Mouse (Mus musculus): Measurements from ENCODE around the gene Otp.

The Otp gene

DNA sequence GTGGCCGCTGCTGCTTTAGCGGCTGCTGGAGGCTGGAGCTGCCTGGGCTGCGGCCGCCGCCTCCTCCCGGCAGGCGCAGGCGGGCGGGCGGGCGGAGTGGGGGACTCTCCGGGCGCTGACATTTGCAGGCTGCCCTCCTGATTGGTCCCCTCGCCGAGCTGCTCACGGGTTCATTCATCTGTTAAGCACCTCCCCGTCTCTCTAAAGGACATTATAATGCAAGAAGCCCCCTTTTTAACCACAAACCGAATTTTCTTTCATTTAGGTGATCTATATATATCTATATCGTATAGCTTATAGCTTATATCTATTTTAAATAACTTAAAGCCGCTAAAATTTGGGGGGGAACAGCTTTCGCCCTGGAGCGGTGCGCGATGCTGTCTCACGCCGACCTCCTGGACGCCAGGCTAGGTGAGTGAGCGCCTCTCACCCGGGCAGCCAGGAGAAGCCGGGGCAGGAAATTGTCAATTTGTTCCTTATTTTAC, at the start of gene Otp:
Gene Otp, plus strand, starts transcription at position 207 of the 485 bp plus-strand sequence.
- DNase-seq (ENCODE audit: low read depth): no peak

DNA sequence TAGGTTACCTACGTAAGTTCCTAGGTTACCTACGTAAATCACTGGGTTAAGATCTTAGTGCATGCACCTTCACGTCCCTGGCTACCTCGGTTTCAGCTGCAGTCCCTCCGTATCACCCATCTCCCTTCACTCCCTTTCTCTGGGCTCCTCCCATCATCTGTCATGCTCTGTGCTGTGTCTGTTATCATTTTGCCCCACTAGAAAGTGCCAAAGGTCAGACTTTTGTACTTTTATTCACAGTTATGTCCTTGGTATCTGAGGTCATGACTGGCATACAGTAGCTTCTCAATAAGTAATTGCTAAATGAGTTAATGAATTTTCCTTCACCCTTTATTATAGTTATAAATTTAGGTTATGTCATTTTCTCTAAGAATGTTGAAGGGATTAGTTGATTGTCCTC, 49.0 kb upstream of the Otp start:
- no peak for DNase-seq (ENCODE audit: low read depth)

DNA sequence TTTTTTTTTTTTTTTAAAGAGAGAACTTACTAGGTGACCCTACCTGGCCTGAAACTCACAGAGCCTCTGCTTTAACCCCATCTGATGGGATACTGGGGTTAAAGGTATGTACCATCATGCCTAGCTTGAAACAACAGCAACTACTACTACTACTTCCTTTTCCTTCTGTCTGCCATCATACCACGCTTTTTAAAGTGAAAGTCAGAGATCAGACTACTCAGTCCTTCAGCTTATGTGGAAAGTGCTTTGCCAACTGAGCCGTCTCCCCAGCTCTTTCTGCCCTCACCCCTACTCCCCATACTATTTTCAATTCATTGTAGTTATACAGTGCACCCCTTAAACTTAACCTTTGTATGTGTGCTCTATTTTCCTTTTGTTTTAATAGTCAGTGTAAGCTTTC, 48.4 kb upstream of the Otp start:
- peak; percentile 17 for DNase-seq (ENCODE audit: low read depth)

DNA sequence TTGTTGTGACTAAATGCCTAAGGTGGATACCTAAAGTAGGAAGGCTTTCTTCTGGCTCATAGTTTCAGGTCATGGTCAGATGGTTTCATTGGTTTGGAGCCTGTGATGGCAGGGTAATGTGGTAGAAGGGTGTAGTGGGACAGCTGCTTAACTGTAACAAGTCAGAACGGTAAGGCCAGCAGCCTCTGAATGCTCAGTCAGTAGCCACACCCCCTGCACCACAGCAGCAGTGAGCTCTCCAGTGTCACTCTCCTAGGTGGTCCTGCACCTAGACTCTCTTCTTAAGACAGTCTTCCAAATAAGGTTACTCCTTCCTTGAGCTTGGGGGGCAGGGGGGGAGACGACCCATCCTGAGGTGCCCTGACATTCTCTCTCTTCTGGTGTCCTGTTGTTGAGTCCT, 47.6 kb upstream of the Otp start:
- no peak for DNase-seq (ENCODE audit: low read depth)

DNA sequence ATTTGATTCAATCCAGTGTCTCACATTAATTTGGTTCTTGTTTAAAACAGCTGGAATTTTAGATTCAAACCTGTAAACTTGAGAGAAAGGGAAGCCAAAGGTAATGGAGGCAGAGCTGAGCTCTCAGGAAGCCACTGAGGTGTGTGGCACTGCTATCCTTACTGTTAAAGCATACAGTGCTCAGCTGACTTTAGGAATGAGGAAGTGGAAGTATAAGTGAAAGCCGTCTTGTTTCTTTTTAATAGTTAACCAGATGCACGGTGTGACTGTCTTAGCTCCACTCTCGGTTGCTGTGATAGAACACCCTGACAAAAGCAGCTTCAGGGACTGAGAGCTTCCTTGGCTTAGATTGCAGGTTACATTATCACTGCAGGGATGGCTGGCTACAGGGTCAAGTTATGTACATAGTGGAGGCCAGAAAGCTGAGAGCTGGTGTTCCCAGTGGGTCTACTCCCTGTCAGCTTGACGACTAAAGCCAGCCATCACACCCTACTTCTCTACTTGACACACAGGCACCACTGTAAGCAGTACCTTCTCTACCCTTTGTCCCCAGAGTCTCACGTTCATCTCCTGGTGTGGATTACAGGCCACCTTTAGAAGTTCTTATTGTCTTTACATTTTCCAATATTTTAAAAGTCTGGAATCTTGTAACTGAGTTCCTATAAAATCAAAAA, 37.2 kb upstream of the Otp start:
- no peak for DNase-seq (ENCODE audit: low read depth)

DNA sequence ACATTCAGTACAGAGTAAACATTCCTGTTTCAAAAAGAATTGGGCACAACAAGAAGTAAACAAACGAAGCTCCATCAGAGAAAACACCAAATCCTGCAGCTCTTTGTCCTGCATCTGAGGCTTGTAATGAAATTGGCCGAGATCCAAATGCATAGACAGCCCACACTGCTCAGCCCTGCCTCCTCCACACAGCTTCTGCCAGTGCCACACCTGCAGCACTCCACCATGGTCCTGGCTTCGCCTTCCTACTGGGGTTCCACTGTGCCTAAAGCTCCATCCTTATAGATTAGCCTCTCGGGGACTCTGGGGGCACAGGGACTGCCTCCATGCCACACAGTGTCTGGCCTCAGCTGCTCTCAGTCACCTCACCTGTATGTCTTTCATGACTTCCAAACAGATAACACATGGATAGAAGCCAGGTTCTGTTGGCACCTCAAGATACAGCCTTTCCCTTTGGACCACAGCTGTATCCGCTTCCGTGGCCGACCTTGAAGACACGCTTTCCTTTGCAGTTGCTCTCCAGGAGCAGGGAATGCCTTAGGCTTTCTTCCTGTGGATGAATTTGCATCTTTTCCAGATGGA, 36.6 kb upstream of the Otp start:
- no peak for DNase-seq (ENCODE audit: low read depth)

DNA sequence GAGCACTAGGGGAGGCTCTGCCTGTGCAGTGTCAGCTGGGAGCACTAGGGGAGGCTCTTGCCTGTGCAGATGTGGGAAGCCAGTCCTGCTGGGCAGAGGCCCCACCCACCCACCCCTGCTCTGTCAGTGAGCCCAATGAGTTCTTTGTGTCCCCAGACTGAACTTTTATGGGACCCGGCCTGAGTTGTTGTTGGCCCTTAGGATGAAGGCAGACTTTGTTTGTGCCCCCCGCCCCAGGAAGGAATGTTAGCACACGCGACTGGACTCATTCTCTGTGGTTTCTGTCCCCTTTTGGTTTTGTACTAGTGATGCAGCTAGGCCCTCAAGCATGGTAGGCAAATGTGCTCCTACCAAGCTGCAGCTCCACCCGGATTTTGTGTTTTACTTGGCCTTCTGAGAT, 32.2 kb upstream of the Otp start:
- DNase-seq (ENCODE audit: low read depth): no peak

DNA sequence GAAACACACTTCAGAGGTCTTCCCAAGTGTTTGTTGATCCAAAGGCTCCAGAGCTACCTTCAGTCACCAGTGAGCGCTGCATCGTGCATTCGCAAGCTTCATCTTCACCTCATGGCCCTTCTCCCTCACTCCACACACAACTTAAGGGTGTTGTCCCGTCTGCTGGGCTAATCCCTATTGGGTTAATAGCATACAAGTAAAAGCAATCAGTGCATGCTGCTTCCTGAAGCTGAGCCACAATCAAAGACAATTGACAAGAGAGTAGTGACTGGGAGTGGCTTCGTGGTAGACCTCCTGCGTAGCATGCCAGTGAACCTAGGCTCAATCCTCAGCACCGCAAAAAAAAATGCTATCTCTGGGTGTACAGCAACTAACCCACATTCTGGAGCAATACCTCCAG, 27.5 kb upstream of the Otp start:
- no peak for DNase-seq (ENCODE audit: low read depth)

DNA sequence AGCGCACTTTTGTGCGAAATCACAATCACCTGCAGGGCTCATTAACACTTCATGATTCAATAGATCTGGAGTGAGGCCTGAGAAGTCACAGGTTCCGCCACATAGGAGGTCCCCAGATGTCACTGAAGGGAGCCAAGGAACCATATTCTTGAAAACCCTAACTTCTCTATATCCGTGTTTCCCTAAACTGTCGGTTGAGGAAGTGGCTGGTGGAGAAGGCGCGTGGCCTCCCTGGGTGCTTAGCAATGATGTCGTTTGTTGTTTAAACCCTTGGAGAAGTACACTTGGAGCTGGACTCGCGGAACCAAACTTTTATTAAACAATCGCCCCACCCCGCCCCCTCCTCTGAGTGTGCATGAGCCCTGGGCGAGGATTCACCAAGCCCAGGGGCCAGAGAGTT, 26.1 kb upstream of the Otp start:
- no peak for DNase-seq (ENCODE audit: low read depth)

DNA sequence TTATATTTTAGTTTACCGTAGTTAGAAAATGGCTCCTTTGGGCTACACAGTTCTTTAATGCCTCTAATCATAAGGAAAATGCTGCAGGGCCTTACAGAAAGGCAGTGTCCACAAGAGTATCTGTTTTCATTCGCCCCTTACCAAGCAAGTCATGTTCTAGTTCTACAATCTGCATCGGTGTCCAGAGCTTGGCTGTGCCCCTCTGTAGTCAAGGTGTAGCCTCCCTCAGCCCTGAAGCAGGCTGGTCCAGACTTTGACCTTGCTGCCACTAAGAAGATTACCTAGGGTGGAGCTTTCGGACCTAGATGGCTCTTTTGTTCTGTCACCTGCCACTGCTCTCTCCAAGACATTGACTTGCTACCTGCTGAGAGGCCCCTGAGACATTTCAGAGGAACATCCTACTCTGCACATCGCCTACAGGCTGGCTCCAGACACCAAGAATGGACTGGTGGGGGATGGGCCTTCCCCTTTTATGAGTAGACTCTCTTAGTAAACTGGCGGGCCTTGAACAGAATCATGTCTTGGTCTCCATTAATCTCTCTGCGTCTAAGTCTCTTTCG, 17.3 kb upstream of the Otp start:
- DNase-seq (ENCODE audit: low read depth): no peak

DNA sequence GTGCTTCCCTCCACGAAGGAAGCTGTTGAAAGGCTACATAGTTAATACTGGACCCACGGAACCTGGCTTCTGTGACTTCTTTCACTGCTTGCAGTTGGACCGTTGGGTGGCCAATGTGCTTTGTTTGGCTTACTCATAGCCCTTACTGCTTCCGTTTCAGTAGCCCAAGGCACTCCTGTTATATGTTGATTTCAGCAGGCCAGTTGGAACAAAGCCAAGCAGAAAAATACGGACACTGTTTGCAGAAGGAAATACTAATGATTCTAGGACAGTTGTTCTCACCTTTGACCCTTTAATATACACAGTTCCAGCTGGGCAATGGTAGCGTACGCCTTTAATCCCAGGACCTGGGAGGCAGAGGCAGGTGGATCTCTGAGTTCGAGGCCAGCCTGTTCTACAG, 16.1 kb upstream of the Otp start:
- no peak for DNase-seq (ENCODE audit: low read depth)

DNA sequence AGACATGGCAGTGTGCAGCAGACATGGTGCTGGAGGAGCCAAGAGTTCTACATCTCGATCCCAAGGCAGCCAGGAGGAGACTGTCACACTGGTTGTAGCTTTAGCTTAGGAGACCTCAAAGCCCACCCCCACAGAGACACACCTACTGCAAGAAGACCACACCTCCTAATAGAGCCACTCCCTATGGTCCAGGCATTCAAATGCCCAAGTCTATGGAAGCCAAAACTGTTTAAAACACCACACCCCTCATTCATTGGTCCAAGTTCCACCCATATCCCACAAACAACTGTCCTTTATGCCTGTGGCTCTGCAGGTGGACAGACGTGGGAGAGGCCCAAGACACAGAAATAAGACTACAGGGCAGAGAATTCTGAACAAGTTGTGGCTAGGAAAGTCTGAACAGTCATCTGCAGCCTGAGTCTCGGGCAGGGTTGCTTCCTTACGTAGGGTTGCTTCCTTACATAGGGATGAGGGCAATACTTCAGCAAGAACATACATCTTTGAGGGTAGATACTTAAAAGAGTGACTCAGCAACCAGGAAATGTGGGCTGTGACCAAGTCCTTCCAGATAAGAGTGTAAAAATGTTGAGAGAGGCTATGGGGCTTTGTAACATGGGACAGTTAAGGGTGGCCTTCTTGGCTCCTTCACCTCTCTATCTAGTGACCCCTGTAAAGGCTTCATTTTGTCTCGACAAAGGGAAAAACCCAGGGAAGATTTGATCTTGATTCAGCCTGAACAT, 12.7 kb upstream of the Otp start:
- DNase-seq (ENCODE audit: low read depth): no peak

DNA sequence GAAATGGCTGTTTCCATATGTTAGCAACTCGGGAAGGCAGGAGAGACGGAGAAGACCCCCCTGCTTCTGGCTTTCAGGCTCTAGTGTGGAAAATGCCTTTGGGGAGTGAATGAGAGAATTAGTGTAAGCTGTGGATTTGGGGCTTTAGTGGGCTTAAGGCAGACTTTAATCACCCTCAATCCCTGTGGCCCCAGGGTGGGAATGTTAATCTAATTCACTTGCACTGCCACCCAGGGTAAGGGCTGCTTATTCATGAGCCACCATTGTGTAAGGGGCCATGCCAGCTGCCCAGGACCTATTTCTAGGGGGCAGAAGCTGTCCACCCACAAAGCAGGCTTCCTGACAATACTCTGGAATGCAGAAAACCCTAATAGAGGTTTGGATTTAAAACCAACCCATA, 8.5 kb upstream of the Otp start:
- no peak for DNase-seq (ENCODE audit: low read depth)

DNA sequence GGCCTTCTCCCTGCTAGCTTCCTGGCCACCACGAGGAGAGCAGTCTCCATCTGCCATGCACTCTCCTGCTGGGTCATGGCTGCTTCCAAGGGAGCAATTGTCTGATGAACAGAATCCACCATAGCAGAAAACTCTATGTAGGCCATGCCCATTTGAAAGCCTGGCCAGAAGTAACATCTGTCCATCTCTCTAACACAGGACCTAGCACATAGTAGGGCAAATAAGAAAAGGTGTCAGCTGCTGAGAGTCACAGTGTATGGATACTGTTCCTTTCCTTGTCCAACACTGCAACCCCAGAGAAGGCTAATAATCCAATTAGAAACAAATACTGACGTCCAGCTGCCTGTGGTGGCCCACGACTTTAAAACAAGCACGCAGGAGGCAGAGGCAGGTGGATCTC, 7.6 kb upstream of the Otp start:
- no peak for DNase-seq (ENCODE audit: low read depth)

DNA sequence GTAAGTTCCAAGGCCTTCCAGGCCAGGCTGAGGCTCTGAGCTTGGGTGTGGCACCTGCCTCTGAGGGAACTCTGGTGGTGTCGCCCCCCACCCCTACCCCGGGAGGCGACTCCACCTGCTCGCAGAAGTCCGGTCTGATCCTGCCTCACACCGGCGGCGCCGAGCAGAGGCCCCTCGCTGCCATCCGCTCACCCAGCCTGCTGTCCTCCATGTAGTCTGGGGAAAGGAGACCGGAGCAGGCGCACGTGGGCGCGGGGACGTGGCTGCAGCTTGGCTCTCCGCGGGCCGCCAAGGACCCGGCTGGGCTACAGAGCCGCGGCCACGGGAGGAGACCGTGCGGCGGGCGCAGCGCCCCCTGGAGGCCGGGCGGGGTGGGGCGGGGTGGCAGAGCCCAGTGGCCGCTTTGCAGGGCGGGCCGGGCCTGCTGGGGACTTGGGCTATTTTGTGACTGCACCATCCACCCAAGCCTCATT, 6.9 kb upstream of the Otp start:
- peak; percentile 59 for DNase-seq (ENCODE audit: low read depth)

DNA sequence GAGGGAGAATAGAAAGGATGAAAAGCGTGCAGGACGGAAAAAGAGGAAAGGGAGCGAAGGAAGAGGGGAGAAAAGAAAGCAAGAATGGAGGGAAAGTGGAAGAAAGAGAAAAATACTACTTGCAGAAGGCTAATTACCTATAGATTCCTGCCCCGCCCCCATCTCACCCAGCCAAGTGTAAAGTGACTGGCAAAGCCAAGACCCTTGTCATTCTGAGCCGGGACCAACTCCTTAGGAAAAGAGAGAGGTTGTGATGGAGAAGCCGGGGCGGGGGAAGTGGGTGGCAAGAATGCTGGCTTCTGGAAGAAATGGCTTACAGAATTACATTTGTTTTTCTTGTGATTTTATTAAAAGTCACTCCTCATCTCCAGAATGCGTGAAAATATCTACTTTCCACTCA, 5.9 kb upstream of the Otp start:
- DNase-seq (ENCODE audit: low read depth): no peak

DNA sequence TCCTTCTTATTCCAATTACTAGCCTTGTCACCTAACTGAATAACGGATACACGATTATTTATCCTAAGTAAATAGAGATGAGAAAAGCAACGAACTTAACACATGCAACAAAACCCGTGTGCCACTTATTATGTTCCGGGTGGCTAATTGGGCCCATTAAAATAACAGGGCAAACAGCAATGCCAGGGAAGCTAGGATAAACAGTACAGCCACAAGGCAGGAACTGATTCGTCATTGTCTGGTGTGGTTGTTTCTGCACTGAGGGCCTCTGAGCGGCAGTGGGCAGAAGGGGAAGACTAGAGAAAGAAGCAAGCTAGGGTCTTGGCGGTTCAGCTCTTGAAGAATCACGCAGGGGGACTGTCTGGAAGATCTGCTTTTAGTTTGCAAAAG, 5.3 kb upstream of the Otp start:
- peak; percentile 6 for DNase-seq (ENCODE audit: low read depth)

DNA sequence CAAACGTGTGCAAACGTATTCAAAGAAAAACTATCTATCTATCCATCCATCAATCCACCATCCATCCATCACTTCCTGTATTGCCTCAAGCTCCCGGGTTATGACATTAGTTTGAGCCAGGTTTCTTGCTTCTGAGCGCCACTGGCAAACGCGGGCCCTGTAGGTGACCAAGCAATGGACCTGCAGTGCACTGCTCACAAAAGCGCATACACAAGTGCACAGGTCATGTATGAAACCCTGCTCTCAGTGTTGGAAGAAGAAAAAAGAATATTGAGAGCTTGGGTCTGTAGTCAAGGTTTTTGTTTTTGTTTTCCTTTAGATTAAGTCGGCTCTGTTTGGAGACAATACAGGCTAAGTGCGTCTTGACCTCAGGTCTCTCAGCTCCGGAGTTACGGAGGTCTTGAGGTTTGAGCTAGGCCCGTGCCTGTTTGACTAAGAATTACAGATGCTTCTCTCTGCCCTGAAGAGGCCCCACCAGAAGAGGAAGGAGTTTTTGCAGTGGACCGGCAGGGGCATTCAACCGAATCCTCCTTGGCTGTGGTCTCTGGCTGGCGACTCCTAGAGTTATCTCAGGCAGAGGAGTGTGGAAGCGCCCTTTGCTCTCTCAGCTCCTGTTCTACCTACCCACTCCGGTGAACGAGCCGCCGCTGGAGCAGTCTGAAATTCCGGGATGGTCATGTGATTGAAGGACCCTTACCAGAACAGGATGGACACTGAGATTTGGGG, 4.8 kb upstream of the Otp start:
- no peak for DNase-seq (ENCODE audit: low read depth)

DNA sequence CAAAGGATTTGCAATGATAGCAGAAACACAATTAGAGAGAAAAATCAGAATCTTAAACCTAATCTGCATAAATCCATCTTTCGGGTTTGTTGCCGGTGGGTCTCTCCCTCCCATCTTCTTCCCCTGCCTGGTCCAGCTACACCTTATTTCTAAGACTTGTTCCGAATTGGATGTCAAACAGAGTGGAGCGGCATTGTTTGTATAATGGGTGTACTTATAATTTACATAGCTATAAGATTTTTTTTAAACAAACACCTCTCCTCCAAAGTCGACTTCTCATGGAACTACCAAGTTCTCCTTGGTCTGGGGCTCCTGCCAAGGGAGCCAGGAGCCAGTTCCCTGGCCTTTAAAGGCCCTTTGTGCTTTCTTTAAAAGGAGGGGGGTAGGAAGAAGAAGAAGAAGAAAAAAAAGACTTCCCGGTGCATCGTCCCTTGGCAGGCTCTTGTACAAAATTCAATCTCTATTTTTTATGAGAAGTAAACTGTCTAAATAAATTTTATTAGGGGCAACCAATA, 3.5 kb upstream of the Otp start:
- no peak for DNase-seq (ENCODE audit: low read depth)

DNA sequence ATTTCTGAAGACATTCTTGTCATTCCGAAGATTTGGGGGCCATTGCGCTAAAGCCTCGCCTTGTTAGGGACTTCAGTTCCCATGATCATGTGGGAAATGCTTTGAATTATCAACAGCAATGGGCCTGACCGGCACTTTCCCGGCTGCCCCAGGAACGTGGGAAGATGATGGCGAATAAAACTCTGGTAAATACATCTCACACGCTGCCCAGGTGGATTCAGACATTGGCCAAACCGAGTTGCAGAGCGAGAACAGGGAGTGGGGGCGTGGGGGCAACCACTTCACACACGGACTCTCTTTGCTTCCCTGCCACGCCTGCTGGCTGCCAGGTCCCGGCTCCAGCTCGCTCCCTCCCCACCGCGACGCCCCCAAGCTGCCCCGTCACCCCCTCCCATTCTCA, 3.0 kb upstream of the Otp start:
- DNase-seq (ENCODE audit: low read depth): no peak

DNA sequence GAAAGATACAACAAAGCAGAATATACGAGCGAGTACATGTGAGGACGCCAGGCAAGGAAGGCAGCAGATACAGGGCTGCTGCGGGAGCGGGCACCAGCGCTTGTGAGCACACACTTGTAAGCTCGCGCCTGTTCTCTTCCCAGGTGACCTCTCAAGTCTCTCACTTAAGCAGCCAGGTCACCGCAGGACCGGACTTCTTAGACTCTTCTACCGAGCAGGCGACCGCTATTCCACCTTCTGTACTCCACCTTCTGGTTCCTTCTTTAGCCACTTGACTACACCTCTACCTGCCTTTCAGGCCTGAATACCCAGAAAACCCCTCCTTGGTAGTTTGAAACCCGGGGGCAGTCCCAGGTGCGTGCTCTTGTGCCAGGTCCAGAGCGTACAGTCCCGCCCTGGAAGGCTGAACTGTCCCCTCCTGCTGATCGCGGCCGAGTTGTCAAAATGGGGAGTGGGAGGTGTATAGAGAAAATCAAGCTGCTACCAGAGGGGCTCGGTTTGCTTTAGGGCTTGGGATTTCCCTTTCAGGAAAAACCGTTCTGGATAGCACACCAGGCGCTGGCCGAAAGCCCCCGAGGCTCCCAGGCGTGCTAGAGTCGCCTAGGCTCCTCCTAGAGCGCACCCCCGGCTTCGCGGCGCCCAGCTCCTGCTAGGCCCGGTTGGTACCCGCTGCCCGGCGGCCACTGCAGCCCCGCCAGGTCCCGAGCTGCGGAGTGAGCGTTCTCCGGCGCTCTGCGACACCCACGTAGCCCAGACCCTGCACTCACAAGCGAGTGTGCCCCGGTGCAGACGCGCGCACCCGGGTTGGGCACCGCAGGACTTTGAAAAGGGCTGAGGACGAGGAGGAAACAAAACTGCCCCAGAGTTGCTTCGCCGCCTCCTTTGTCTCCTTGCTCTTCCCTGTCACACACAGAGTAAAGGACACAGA, 2.0 kb upstream of the Otp start:
- DNase-seq (ENCODE audit: low read depth): no peak

Data from naive thymus-derived CD4-positive, alpha-beta T cell, adult 2 months (primary cell).